Mouse (Mus musculus): ENCODE results near the gene Klhdc3.

Klhdc3 gene

GRCm38 (mm10) chr17:46628471-46628790 is 52.3 kb downstream of the Klhdc3 start:
- no peak for TF ChIP-seq GATA4 (IDR thresholded peaks at IDR 0.05; ENCODE audit: insufficient replicate concordance, low read length)

- no peak for TF ChIP-seq GATA4 (IDR thresholded peaks at IDR 0.05; ENCODE audit: insufficient replicate concordance, low read length)
These were observed 53.3 kb downstream of the Klhdc3 start for GRCm38 (mm10) chr17:46627409-46627808.

- TF ChIP-seq GATA4 (IDR thresholded peaks at IDR 0.05; ENCODE audit: insufficient replicate concordance, low read length) = no peak
These were observed 56.1 kb downstream of the Klhdc3 start for GRCm38 (mm10) chr17:46624598-46624997.
